Mouse (Mus musculus) cerebellum, adult 11-12 months (tissue): ENCODE measurements around the gene Kif22.
A peak's percentile ranks its signal among the peaks of the same experiment; 100 is the strongest.

Experiments used
- DNase-seq: peaks from one replicate; pipeline ENCODE4 v3.0.0; 2022

Gene Kif22

GRCm38 (mm10) chr7:127030172-127030571, 12.1 kb downstream of the Kif22 start:
- DNase-seq, result no peak

GRCm38 (mm10) chr7:127027885-127028284, 14.4 kb downstream of the Kif22 start:
- no peak for DNase-seq

GRCm38 (mm10) chr7:127026984-127027726, 15.1 kb downstream of the Kif22 start, which contains the start of gene Maz:
Maz (minus strand) TSS chr7:127027037.
- peak; percentile 100 for DNase-seq

- no peak for DNase-seq
Measured at GRCm38 (mm10) chr7:127026616-127026983, 15.7 kb downstream of the Kif22 start.

- DNase-seq, result peak; percentile 89
Measured at GRCm38 (mm10) chr7:127026161-127026600, 16.1 kb downstream of the Kif22 start.

GRCm38 (mm10) chr7:127025556-127026160, 16.6 kb downstream of the Kif22 start:
- DNase-seq, result no peak

- peak; percentile 92 for DNase-seq
Measured at GRCm38 (mm10) chr7:127024755-127025555, 17.3 kb downstream of the Kif22 start.

- DNase-seq, result peak; percentile 69
Measured at GRCm38 (mm10) chr7:127023896-127024690, 18.2 kb downstream of the Kif22 start.

- peak; percentile 79 for DNase-seq
Measured at GRCm38 (mm10) chr7:127023272-127023691, 19.0 kb downstream of the Kif22 start.

- DNase-seq, result peak; percentile 39
Measured at GRCm38 (mm10) chr7:127022528-127023271, 19.6 kb downstream of the Kif22 start.

GRCm38 (mm10) chr7:127021563-127022527, 20.4 kb downstream of the Kif22 start:
- peak; percentile 52 for DNase-seq

GRCm38 (mm10) chr7:127020901-127021562, 21.2 kb downstream of the Kif22 start, which contains the start of the genes Gm42742 and Prrt2:
Gm42742 (minus strand) TSS chr7:127021097.
Prrt2 (minus strand) TSS chr7:127021211.
- peak; percentile 85 for DNase-seq

- DNase-seq, result no peak
Measured at GRCm38 (mm10) chr7:127020491-127020890, 21.8 kb downstream of the Kif22 start.

GRCm38 (mm10) chr7:127020031-127020430, 22.2 kb downstream of the Kif22 start:
- DNase-seq, result peak; percentile 60

- DNase-seq, result peak; percentile 66
Measured at GRCm38 (mm10) chr7:127019306-127019960, 22.8 kb downstream of the Kif22 start.

GRCm38 (mm10) chr7:127018416-127019305, 23.6 kb downstream of the Kif22 start:
- DNase-seq, result peak; percentile 73

- DNase-seq, result peak; percentile 69
Measured at GRCm38 (mm10) chr7:127017950-127018345, 24.3 kb downstream of the Kif22 start.
